Mouse (Mus musculus) limb, embryonic 15.5 days (tissue): ENCODE measurements around the gene Zcchc12. TPM values are rescaled to one million over a fixed set of nuclear protein-coding genes. Genes with fewer than 3 reads are reported as not detected.

Experiments
- ATAC-seq: fragments of 200-750 bp; cut with Nextera tagmentation; 2 replicates; pipeline ENCODE4 v1.8.0; 2017; ENCODE audit warnings: low read depth, moderate TSS enrichment; ENCODE audit not compliant: insufficient number of reproducible peaks, low FRiP score, low TSS enrichment
- H3K27ac ChIP-seq: fragments of 300-500 bp; sonication (generic); 2 replicates; pipeline ENCODE4 v1.5.1; 2015; ENCODE audit warnings: moderate library complexity, mild to moderate bottlenecking, inconsistent platforms
- H3K27me3 ChIP-seq: fragments of 300-500 bp; sonication (generic); 2 replicates; pipeline ENCODE4 v1.6.1; 2015; ENCODE audit warnings: inconsistent platforms
- H3K36me3 ChIP-seq: fragments of 300-500 bp; sonication (generic); 2 replicates; pipeline ENCODE4 v1.6.1; 2015; ENCODE audit warnings: inconsistent platforms
- H3K4me1 ChIP-seq: fragments of 300-500 bp; sonication (generic); 2 replicates; pipeline ENCODE4 v1.6.1; 2015; ENCODE audit warnings: inconsistent platforms
- H3K4me2 ChIP-seq: fragments of 300-500 bp; sonication (generic); 2 replicates; pipeline ENCODE4 v1.6.1; 2015; ENCODE audit warnings: mild to moderate bottlenecking, inconsistent platforms
- H3K4me3 ChIP-seq: fragments of 300-500 bp; sonication (generic); 2 replicates; pipeline ENCODE4 v1.5.1; 2015; ENCODE audit warnings: mild to moderate bottlenecking, inconsistent platforms
- H3K9ac ChIP-seq: fragments of 300-500 bp; sonication (generic); 2 replicates; pipeline ENCODE4 v1.6.1; 2015; ENCODE audit warnings: inconsistent platforms
- H3K9me3 ChIP-seq: fragments of 300-500 bp; sonication (generic); 2 replicates; pipeline ENCODE4 v1.6.1; 2016; ENCODE audit warnings: inconsistent platforms
- WGBS: fragments of 180-500 bp; shearing (Covaris S2); methylation state at CpG from one replicate; pipeline ENCODE4 v1.1.7; 2015; 5-methylcytosine and 5-hydroxymethylcytosine counted together
- polyA plus RNA-seq: library from polyadenylated mRNA; unstranded; fragments of >200 nt; fragmentation: Nextera tagmentation; extraction: Ambion mirVana; gene quantifications from 2 replicates; pipeline ENCODE4 v1.2.1, GENCODE M21; 2015

Gene Zcchc12
- 4.2 and 5.3 TPM in 2 replicates for polyA plus RNA-seq

DNA sequence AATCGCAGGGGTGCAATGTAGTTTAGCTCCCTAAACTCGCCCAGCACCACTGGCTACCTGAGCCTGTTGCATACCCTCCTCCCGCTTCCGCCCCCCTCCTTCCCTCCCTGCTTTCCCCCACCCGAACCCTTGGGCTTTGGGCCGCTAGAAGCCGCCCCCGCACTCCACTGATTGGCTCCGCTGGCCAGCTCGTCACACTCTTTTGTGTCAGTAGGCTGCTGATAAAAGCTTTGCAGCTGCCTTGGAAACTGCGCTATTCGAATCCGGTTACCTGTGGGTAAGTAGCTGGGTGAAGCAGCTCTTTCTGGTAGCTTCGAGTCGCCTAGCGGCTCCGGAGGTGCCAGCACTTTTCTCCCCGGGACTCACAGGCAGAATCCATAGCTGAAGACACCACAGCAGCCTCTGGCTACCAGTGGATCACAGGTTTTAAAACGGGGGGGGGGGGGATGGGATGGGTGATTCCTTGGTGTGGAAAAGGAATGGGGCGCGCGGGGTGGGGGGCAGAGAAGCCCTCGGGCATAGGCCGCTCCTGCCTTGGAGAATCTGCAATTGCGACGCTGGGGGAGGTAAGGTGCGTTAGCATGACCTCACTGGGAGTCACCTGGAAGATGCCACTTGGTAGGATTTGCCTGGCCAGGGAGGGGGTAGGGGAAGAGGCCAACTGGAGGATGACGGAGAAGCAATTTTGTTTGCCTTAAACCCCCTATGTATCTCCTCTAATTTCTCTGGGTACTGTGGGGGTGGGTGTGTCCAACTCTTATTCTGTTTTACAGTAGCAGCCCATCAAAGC lies at the start of gene Zcchc12:
Zcchc12 (plus strand) TSS at position 169 of the 790 bp plus-strand sequence.
- no peaks in the 10 kb centered on the region for H3K4me1 ChIP-seq
- H3K27ac ChIP-seq = no peak within 1 kb of the TSS
- WGBS = 21% methylated on average over 24 of the region's 28 CpGs
- no peaks in the 10 kb centered on the region for H3K36me3 ChIP-seq
- ATAC-seq = no peak
- H3K9me3 ChIP-seq = no peaks in the 10 kb centered on the region
- H3K4me3 ChIP-seq = peak within 1 kb of the TSS; percentile 23
- H3K9ac ChIP-seq = no peak within 1 kb of the TSS
- H3K4me2 ChIP-seq = peak within 1 kb of the TSS; percentile 41
- no peaks in the 10 kb centered on the region for H3K27me3 ChIP-seq

DNA sequence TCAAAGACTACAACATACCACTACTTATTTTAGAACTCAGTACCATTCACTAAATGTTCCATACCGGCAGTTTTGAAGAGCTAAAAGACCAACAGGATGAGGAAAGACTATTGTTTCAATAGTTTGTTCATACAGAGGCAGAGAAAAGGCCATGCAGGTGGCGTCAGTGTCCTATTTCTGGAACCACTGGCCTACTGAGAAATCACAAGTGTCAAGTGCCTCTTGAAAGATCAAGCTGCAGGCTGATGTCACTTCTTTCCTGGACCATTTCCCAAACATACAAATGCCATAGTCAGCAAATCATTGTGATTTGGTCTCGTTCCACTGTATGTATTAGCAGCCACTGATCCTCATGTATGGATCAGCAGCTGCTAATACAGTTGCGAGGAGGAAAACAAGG lies 49.0 kb upstream of the Zcchc12 start:
- no peaks in the 10 kb centered on the region for H3K9me3 ChIP-seq
- no peaks in the 10 kb centered on the region for H3K36me3 ChIP-seq
- 65% methylated on average over 4 of the region's 4 CpGs for WGBS
- no peaks in the 10 kb centered on the region for H3K4me1 ChIP-seq
- no peaks in the 10 kb centered on the region for H3K27me3 ChIP-seq
- H3K9ac ChIP-seq = no peak overlapping the region
- ATAC-seq = no peak
- H3K27ac ChIP-seq = no peak overlapping the region
- H3K4me3 ChIP-seq = no peak overlapping the region
- H3K4me2 ChIP-seq = no peak overlapping the region

DNA sequence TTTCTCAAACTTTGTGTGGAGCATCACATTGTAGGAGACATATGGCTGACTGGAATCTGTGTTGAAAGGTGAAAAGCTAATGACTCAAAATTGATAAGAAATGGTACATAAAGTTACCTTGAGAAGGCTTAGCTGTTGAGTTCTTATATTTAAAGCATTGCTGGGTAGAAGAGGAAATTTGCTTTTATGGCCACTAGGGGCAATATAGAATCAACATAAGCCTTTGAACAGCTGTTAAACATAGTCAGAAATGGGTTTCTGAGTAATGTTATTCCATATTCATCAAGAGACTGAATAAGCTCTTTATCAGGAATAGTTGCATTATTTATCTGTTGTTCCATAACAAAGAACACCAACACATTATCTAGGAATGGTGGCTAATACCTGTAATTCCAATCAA lies 45.6 kb upstream of the Zcchc12 start:
- Histone ChIP-seq H3K27me3 (no peaks in the 10 kb centered on the region), H3K36me3 (no peaks in the 10 kb centered on the region), H3K4me1 (no peaks in the 10 kb centered on the region), H3K27ac (no peak overlapping the region), H3K9me3 (no peaks in the 10 kb centered on the region), H3K4me3 (no peak overlapping the region), H3K4me2 (no peak overlapping the region), H3K9ac (no peak overlapping the region)
- ATAC-seq = no peak

DNA sequence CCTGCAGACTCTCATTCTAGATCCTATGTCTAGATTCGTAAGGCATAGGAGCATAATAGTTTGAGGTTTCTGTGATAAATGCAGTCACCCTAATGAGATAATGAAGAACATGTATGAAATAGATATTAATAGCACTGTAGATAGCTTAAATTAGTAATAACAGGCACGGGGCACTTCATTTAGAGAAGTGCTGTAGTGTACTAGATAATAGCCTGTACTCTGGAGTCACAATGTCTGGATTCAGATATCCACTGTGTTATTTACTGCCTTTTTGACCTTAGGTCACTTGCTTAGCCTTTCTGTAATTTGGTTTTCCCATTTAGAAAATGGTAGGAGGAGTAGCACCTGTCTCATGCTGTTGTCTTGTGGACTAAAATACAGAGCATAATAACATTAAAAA lies 39.0 kb upstream of the Zcchc12 start:
- no peaks in the 10 kb centered on the region for H3K27me3 ChIP-seq
- H3K27ac ChIP-seq = no peak overlapping the region
- no peak for ATAC-seq
- 72% methylated on average over 2 of the region's 2 CpGs for WGBS
- H3K9me3 ChIP-seq = no peaks in the 10 kb centered on the region
- no peak overlapping the region for H3K4me3 ChIP-seq
- no peaks in the 10 kb centered on the region for H3K4me1 ChIP-seq
- H3K4me2 ChIP-seq = no peak overlapping the region
- no peak overlapping the region for H3K9ac ChIP-seq
- H3K36me3 ChIP-seq = no peaks in the 10 kb centered on the region

DNA sequence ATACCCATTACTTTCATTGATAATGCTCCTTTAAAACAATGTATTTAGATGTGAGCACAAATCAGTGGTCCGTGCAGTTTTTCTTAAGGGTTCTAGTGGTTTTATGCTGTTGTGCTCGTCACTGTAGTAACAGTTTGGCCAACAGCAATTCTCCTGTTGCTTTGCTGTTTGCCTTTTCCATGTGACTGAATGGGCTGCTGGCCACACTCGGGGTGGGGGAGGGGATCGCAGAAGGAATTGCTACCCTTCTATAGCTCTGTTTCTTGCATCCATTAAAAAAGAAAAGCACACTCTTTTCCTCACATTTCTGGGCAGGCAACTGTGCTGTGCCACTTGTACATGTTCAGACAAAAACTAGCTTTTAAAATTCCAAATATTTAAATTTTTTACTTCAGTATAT lies 34.1 kb upstream of the Zcchc12 start:
- no peak for ATAC-seq
- Histone ChIP-seq H3K36me3 (no peaks in the 10 kb centered on the region), H3K9me3 (no peaks in the 10 kb centered on the region), H3K4me3 (no peak overlapping the region), H3K9ac (no peak overlapping the region), H3K27me3 (no peaks in the 10 kb centered on the region), H3K27ac (no peak overlapping the region), H3K4me1 (no peaks in the 10 kb centered on the region), H3K4me2 (no peak overlapping the region)
- WGBS = 29% methylated on average over 4 of the region's 4 CpGs

DNA sequence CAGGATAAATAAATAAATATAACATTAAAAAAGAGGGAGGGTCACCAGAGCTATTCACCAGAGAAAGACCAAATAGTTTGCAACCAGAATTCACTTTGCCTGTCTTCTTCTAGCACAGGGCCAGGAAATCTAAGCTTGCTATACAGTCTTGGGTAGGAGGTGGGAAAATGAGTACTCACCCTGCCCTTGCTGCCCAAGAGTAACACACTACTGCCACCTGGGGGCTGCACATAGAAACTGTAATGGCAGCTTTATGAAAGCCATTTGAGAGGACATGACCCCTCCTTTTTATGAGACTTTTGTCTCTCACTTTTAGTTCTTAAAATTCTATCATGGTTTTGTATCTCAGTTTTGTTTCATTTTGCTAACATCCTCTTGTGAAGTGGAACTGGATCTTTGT lies 12.1 kb upstream of the Zcchc12 start:
- H3K36me3 ChIP-seq = no peaks in the 10 kb centered on the region
- H3K9ac ChIP-seq = no peak overlapping the region
- H3K27me3 ChIP-seq = no peaks in the 10 kb centered on the region
- no peak for ATAC-seq
- no peak overlapping the region for H3K27ac ChIP-seq
- H3K4me1 ChIP-seq = no peaks in the 10 kb centered on the region
- no peaks in the 10 kb centered on the region for H3K9me3 ChIP-seq
- no peak overlapping the region for H3K4me2 ChIP-seq
- no peak overlapping the region for H3K4me3 ChIP-seq

DNA sequence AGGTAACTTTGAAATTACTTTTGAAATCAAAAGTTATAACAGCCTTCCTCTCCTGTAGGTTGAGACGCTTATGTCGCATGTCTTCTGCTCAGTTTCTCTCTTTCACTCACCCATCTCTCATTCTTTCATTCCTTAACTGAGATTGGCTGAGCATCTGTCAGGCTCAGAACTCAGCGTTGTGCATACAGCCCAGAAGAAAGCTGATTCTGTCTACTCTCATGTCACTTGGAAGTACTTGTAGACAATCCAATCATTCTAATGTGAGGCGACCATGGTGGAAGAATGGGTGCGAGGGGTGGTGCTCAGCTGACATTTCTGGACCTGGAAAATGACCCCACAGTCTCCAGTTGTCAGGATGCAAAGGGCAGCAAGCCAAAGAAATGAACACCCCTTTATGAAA lies 9.7 kb upstream of the Zcchc12 start:
- Histone ChIP-seq H3K9me3 (no peaks in the 10 kb centered on the region), H3K9ac (no peak overlapping the region), H3K4me1 (no peaks in the 10 kb centered on the region), H3K27me3 (no peaks in the 10 kb centered on the region), H3K36me3 (no peaks in the 10 kb centered on the region), H3K27ac (no peak overlapping the region), H3K4me3 (no peak overlapping the region), H3K4me2 (no peak overlapping the region)
- ATAC-seq = no peak
- WGBS = 69% methylated on average over 5 of the region's 5 CpGs

DNA sequence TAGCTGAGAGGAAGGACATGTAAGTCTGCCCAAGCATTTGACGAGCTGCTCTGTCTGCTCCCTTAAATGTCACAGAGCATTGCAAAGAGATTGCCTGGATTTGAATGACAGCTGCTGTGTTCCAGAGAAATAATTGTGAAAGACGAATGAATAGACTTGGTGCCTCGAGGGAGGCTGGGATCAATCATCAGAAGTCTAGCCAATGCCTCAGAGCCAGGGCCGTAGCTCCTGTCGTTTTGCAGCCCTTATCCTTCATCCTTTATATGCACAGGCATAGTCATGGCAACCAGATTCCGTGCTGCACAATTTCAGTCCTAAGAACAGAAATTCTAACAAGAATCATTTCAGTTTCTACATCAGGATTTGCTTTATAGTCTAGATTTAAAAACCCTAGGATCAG lies 9.3 kb upstream of the Zcchc12 start:
- H3K4me2 ChIP-seq = no peak overlapping the region
- H3K27ac ChIP-seq = no peak overlapping the region
- H3K9ac ChIP-seq = no peak overlapping the region
- H3K36me3 ChIP-seq = no peaks in the 10 kb centered on the region
- no peaks in the 10 kb centered on the region for H3K4me1 ChIP-seq
- H3K4me3 ChIP-seq = no peak overlapping the region
- WGBS = 44% methylated on average over 6 of the region's 6 CpGs
- H3K9me3 ChIP-seq = no peaks in the 10 kb centered on the region
- no peaks in the 10 kb centered on the region for H3K27me3 ChIP-seq
- no peak for ATAC-seq

DNA sequence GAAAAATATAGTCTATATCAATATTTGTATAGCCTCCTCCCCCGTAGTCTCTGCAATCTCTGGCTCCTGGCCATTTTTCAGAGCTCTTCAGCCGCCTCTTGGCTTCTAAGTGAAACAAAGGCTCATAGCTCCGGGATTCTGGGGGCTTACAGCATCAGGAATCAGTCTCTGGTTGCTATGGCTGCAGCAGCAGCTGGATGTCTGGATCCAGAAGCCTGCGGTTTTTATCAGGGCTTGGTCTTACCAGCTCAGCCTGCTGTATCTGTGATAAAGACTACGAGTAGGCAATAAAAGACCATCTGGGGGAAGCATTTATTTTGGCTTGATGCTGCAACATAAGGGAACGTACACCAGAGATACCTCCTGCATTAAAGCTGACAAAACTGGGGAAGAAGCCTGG lies 1.8 kb upstream of the Zcchc12 start:
- no peak for ATAC-seq
- no peak overlapping the region for H3K27ac ChIP-seq
- H3K27me3 ChIP-seq = no peaks in the 10 kb centered on the region
- H3K9me3 ChIP-seq = no peaks in the 10 kb centered on the region
- H3K36me3 ChIP-seq = no peaks in the 10 kb centered on the region
- H3K4me1 ChIP-seq = no peaks in the 10 kb centered on the region
- no peak overlapping the region for H3K9ac ChIP-seq
- no peak overlapping the region for H3K4me3 ChIP-seq
- H3K4me2 ChIP-seq = no peak overlapping the region
- 25% methylated on average over 6 of the region's 6 CpGs for WGBS

DNA sequence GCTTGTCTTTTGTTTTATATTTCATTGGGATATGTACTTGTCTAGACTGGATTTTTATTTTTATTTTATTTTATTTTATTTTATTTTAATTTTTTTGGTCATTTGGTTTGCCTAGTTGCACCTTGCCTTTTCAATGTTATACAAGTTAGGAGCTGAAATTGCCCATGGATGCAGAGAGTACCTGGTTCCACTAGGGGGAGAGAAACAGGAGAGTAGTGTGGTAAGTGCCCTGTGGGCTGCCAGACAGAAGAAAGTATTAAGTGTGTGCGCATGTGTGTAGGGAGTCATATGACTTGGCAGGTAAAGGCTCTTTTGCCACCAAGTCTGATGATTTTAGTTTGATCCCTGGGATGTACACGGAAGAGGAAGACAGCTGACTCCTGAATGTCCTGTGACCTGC lies 13.8 kb downstream of the Zcchc12 start:
- ATAC-seq = no peak
- H3K9ac ChIP-seq = no peak overlapping the region
- H3K27me3 ChIP-seq = no peaks in the 10 kb centered on the region
- H3K4me3 ChIP-seq = no peak overlapping the region
- no peaks in the 10 kb centered on the region for H3K36me3 ChIP-seq
- H3K27ac ChIP-seq = no peak overlapping the region
- H3K9me3 ChIP-seq = no peaks in the 10 kb centered on the region
- 78% methylated on average over 2 of the region's 2 CpGs for WGBS
- no peaks in the 10 kb centered on the region for H3K4me1 ChIP-seq
- no peak overlapping the region for H3K4me2 ChIP-seq

DNA sequence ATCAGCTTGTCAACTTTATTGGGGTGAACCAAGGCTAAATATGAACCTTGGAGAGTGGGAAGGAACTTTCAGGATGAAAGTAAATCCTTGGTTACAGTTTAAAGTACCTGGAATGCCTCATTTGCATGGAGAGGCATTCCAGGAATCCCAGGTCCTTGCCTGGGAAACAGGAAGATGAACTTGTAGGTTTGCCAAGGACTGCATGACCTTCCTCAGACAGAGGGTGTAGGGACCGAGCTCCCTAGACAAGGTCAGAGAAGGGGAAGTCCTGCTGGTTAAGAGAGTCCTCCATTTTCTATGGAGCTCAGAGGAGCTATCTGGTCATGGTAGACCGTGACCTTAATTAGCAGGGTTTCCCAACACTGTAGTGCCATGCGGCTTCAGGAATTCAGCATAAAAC lies 15.5 kb downstream of the Zcchc12 start:
- no peaks in the 10 kb centered on the region for H3K36me3 ChIP-seq
- WGBS = 80% methylated on average over 3 of the region's 3 CpGs
- no peak overlapping the region for H3K4me2 ChIP-seq
- H3K4me1 ChIP-seq = no peaks in the 10 kb centered on the region
- H3K27ac ChIP-seq = no peak overlapping the region
- H3K9ac ChIP-seq = no peak overlapping the region
- no peaks in the 10 kb centered on the region for H3K27me3 ChIP-seq
- no peak overlapping the region for H3K4me3 ChIP-seq
- no peaks in the 10 kb centered on the region for H3K9me3 ChIP-seq
- ATAC-seq = no peak

DNA sequence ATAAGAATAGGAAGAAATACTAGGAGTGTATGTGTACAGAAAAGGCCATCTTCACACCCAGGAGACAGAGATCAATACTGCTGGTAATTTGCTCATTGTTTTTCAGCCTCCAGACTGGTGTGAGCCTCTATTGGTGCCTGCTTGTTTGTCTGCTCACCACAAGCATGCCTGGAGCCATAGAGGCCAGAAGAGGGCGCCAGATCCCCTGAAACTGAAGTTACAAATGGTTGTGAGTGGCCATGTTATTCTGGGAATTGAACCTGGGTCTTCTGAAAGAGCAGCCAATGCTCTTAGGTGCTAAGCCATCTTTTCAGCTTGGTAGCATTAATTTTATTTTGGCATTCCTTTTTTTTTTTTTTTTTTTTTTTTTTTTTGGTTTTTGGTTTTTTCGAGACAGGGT lies 25.7 kb downstream of the Zcchc12 start:
- Histone ChIP-seq H3K9me3 (no peaks in the 10 kb centered on the region), H3K27me3 (no peaks in the 10 kb centered on the region), H3K4me1 (no peaks in the 10 kb centered on the region), H3K9ac (no peak overlapping the region), H3K27ac (no peak overlapping the region), H3K4me2 (no peak overlapping the region), H3K36me3 (no peaks in the 10 kb centered on the region), H3K4me3 (no peak overlapping the region)
- 41% methylated on average over 2 of the region's 2 CpGs for WGBS
- no peak for ATAC-seq

DNA sequence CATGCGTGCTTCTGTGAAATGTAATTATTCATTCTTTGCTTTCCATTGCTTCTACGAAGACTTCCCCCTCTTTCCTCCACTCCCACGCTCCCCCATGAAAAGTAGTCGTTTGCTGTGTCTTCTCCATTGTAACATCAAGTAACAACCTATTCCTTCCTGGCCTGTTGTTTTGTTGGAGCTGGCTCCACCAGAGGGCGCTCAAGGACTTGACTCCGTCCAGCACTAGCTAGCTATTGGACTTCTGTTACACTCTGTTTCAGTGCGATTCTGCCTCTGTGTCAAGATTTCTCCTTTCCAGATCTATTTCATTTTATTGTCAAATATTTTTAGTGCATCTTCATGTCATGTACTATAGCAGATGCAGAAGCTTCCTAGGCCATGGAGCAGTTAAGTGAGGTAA lies 30.1 kb downstream of the Zcchc12 start:
- no peaks in the 10 kb centered on the region for H3K36me3 ChIP-seq
- ATAC-seq = no peak
- H3K9me3 ChIP-seq = no peaks in the 10 kb centered on the region
- H3K4me3 ChIP-seq = no peak overlapping the region
- H3K27me3 ChIP-seq = no peaks in the 10 kb centered on the region
- H3K4me2 ChIP-seq = no peak overlapping the region
- H3K9ac ChIP-seq = no peak overlapping the region
- H3K27ac ChIP-seq = no peak overlapping the region
- WGBS = 16% methylated on average over 7 of the region's 7 CpGs
- no peaks in the 10 kb centered on the region for H3K4me1 ChIP-seq
